Mouse (Mus musculus): ENCODE results near the gene Mars.

DNA sequence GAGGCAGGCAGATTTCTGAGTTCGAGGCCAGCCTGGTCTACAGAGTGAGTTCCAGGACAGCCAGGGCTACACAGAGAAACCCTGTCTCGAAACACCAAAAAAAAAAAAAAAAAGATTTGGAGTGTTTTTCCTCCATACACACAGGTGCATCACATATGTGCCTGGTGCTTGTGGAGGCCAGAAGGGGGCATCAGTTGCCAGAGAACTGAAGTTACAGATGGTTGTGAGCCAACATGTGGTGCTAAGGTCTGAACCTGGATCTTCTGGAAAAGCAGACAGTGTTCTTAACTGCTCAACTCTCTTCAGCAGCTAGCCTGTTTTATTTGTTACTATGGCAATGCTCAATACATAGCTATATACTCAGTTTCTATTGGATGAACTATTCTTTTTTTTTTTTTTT lies 31.9 kb downstream of the Mars start:
- TF ChIP-seq GATA1 (IDR thresholded peaks at IDR 0.05; ENCODE audit: borderline replicate concordance, low read length): no peak
- no peak for TF ChIP-seq FLI1 (IDR thresholded peaks at IDR 0.05; ENCODE audit: low read length)

Measured in megakaryocyte, embryonic 14.5 days (primary cell).